Mouse (Mus musculus) E14TG2a.4 (cell line): Measurements from ENCODE around the gene B3gnt9.

ENCODE experiments used
- CTCF ChIP-seq: conservative IDR thresholded peaks from 2 replicates; pipeline ENCODE4 v1.5.1; 2014; ENCODE audit warnings: low read length
- POU5F1 ChIP-seq: IDR thresholded peaks from 2 replicates; pipeline ENCODE4 v1.6.1; 2014; ENCODE audit warnings: low read length, borderline replicate concordance

GRCm38 (mm10) chr8:105223850-105224249 is 31.1 kb downstream of the B3gnt9 start:
- TF ChIP-seq CTCF (no peak), POU5F1 (no peak)
